Mouse (Mus musculus) intestine, postnatal 0 days (tissue): Measurements from ENCODE around the gene Numa1. TPM values are rescaled to one million over a fixed set of nuclear protein-coding genes. Genes with fewer than 3 reads are reported as not detected.
"Not testable (repeated sequence)": the region's sequence is repeated elsewhere in the genome, so short reads cannot be mapped to it uniquely, and the experiment has no call there.

Source experiments
- ATAC-seq: fragments of 200-750 bp; cut with Nextera tagmentation; 2 replicates; pipeline ENCODE4 v1.8.0; 2017; ENCODE audit warnings: mild to moderate bottlenecking, moderate TSS enrichment, moderate library complexity
- H3K27ac ChIP-seq: fragments of 300-500 bp; sonication (generic); 2 replicates; pipeline ENCODE4 v1.5.1; 2014; ENCODE audit warnings: mild to moderate bottlenecking, low read depth, low read length, moderate library complexity
- H3K27me3 ChIP-seq: fragments of 300-500 bp; sonication (generic); replicated peaks from 2 replicates; pipeline ENCODE4 v1.6.1; 2014; ENCODE audit warnings: low read length, mixed read lengths; ENCODE audit not compliant: control insufficient read depth, insufficient read depth
- H3K36me3 ChIP-seq: fragments of 300-500 bp; sonication (generic); 2 replicates; pipeline ENCODE4 v1.6.1; 2014; ENCODE audit warnings: mild to moderate bottlenecking, moderate library complexity; ENCODE audit not compliant: control insufficient read depth, insufficient read depth
- H3K4me1 ChIP-seq: fragments of 300-500 bp; sonication (generic); replicated peaks from 2 replicates; pipeline ENCODE4 v1.6.1; 2014; ENCODE audit warnings: antibody characterized with exemption, low read length, mixed read lengths; ENCODE audit not compliant: control insufficient read depth, insufficient read depth
- H3K4me2 ChIP-seq: fragments of 300-500 bp; sonication (generic); replicated peaks from 2 replicates; pipeline ENCODE4 v1.6.1; 2014; ENCODE audit warnings: low read depth, mild to moderate bottlenecking, moderate library complexity
- H3K4me3 ChIP-seq: fragments of 300-500 bp; sonication (generic); 2 replicates; pipeline ENCODE4 v1.5.1; 2014; ENCODE audit warnings: low read depth, low read length
- H3K9ac ChIP-seq: fragments of 300-500 bp; sonication (generic); 2 replicates; pipeline ENCODE4 v1.6.1; 2014; ENCODE audit warnings: mild to moderate bottlenecking, low read depth, low read length
- H3K9me3 ChIP-seq: fragments of 300-500 bp; sonication (generic); 2 replicates; pipeline ENCODE4 v1.6.1; 2016; ENCODE audit warnings: mixed run types; ENCODE audit not compliant: control insufficient read depth
- CTCF ChIP-seq: sonication (generic); IDR thresholded peaks from 2 replicates; pipeline ENCODE4 v1.5.1; 2016; ENCODE audit warnings: low read depth, mild to moderate bottlenecking, control low read depth, antibody characterized with exemption, moderate library complexity
- WGBS: fragments of 180-500 bp; shearing (Covaris S2); extraction: QIAGEN DNeasy Blood & Tissue Kit; methylation state at CpG from one replicate; pipeline ENCODE4 v1.1.7; 2014; 5-methylcytosine and 5-hydroxymethylcytosine counted together
- polyA plus RNA-seq: library from polyadenylated mRNA; unstranded; fragments of >200 nt; fragmentation: Nextera tagmentation; extraction: Ambion mirVana; gene quantifications from 2 replicates; pipeline ENCODE4 v1.2.1, GENCODE M21; 2015

The Numa1 gene
- polyA plus RNA-seq, 1 experiment from 2014 or later: 17.0 TPM

GRCm38 (mm10) chr7:102025187-102026119 is 91.5 kb downstream of the Numa1 start:
- Histone ChIP-seq H3K27me3 (no peaks in the 10 kb centered on the region), H3K4me3 (no peak overlapping the region), H3K27ac (no peak overlapping the region), H3K9me3 (no peaks in the 10 kb centered on the region), H3K9ac (no peak overlapping the region), H3K4me2 (no peak overlapping the region), H3K4me1 (no peaks in the 10 kb centered on the region), H3K36me3 (peaks cover 61% of the 10 kb centered on the region)
- TF ChIP-seq CTCF: no peak
- WGBS: 84% methylated on average over 2 of the region's 2 CpGs
- ATAC-seq: no peak

GRCm38 (mm10) chr7:102034904-102035303 is 101.0 kb downstream of the Numa1 start:
- Histone ChIP-seq H3K9ac (no peak overlapping the region), H3K4me2 (no peak overlapping the region), H3K36me3 (peaks cover 59% of the 10 kb centered on the region), H3K9me3 (no peaks in the 10 kb centered on the region), H3K4me1 (no peaks in the 10 kb centered on the region), H3K27ac (no peak overlapping the region), H3K27me3 (no peaks in the 10 kb centered on the region), H3K4me3 (no peak overlapping the region)
- ATAC-seq: no peak
- 97% methylated on average over 1 of the region's 1 CpGs for WGBS
- TF ChIP-seq CTCF: peak; percentile 46

DNA sequence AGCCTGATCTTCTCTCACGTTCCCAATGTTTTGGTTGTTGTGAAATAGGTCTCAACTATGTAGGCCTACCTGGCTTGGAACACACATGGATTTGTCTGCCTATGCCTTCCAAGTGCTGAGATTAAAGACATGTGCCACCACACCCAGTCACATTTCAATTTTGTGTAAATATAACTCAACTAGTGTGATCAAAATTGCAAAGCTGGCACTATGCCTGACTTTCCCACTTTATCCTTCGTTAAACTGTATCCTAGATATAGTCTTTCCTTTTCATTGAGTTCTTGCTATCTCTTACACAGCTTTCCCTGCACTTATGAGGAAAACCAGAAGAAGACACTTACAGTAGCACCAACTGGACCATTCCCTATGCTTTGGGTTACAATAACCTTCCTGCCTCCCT is 101.6 kb downstream of the Numa1 start:
- H3K9me3 ChIP-seq: no peaks in the 10 kb centered on the region
- no peak overlapping the region for H3K4me3 ChIP-seq
- ATAC-seq: no peak
- no peaks in the 10 kb centered on the region for H3K4me1 ChIP-seq
- H3K9ac ChIP-seq: no peak overlapping the region
- H3K27me3 ChIP-seq: no peaks in the 10 kb centered on the region
- no peak for TF ChIP-seq CTCF
- no peak overlapping the region for H3K4me2 ChIP-seq
- peaks cover 63% of the 10 kb centered on the region for H3K36me3 ChIP-seq
- 82% methylated on average over 2 of the region's 2 CpGs for WGBS
- no peak overlapping the region for H3K27ac ChIP-seq

GRCm38 (mm10) chr7:102037318-102037717 is 103.4 kb downstream of the Numa1 start:
- no peak for TF ChIP-seq CTCF
- no peaks in the 10 kb centered on the region for H3K27me3 ChIP-seq
- H3K4me3 ChIP-seq: no peak overlapping the region
- no peak overlapping the region for H3K9ac ChIP-seq
- peaks cover 64% of the 10 kb centered on the region for H3K36me3 ChIP-seq
- H3K4me2 ChIP-seq: no peak overlapping the region
- H3K4me1 ChIP-seq: no peaks in the 10 kb centered on the region
- H3K9me3 ChIP-seq: no peaks in the 10 kb centered on the region
- H3K27ac ChIP-seq: no peak overlapping the region
- no peak for ATAC-seq
- WGBS: 94% methylated on average over 3 of the region's 3 CpGs

GRCm38 (mm10) chr7:102042314-102042713 is 108.4 kb downstream of the Numa1 start:
- H3K36me3 ChIP-seq: peaks cover 35% of the 10 kb centered on the region
- H3K9me3 ChIP-seq: no peaks in the 10 kb centered on the region
- no peak overlapping the region for H3K9ac ChIP-seq
- no peak overlapping the region for H3K27ac ChIP-seq
- 37% methylated on average over 2 of the region's 2 CpGs for WGBS
- no peak overlapping the region for H3K4me2 ChIP-seq
- TF ChIP-seq CTCF: no peak
- no peaks in the 10 kb centered on the region for H3K4me1 ChIP-seq
- no peak for ATAC-seq
- H3K4me3 ChIP-seq: no peak overlapping the region
- H3K27me3 ChIP-seq: no peaks in the 10 kb centered on the region

DNA sequence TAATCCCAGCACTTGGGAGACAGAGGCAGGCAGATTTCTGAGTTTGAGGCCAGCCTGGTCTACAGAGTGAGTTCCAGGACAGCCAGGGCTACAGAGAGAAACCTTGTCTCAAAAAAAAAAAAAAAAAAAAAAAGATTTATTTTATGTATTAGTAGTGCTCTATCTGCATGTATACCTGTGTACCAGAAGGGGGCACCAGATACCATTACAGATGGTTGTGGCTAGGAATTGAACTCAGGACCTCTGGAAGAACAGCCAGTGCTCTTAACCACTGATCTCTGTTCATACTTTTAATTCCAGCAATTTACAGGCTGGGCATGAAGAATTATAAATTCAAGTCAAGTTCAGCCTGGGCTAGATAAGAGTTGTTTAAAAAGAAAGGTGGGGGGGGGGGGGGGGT is 114.6 kb downstream of the Numa1 start:
- H3K9ac ChIP-seq, ATAC-seq, H3K4me1 ChIP-seq, H3K27ac ChIP-seq, H3K9me3 ChIP-seq, H3K4me3 ChIP-seq, H3K4me2 ChIP-seq, H3K36me3 ChIP-seq, H3K27me3 ChIP-seq: not testable (repeated sequence)
- TF ChIP-seq CTCF: peak; percentile 61
